Mouse (Mus musculus) neural tube, embryonic 14.5 days (tissue): ENCODE results near the gene Aar2. TPM values are rescaled to one million over a fixed set of nuclear protein-coding genes. Genes with fewer than 3 reads are reported as not detected.

ENCODE experiments used
- polyA plus RNA-seq: library from polyadenylated mRNA; unstranded; fragments of >200 nt; fragmentation: Nextera tagmentation; extraction: Ambion mirVana; gene quantifications from 2 replicates; pipeline ENCODE4 v1.2.1, GENCODE M21; 2014

Aar2 gene
- polyA plus RNA-seq, 1 experiment from 2014 or later = 51.1 TPM

Other genes with a start within 250 kb of the Aar2 start
- 7.8 and 8.0 TPM in 2 replicates for gene Cnbd2, start 235.3 kb upstream of the Aar2 start, polyA plus RNA-seq
- gene Scand1, start 234.9 kb upstream of the Aar2 start, polyA plus RNA-seq = 98.0 and 98.8 TPM in 2 replicates
- 19.8 and 25.5 TPM in 2 replicates for gene Epb41l1, start 126.7 kb upstream of the Aar2 start, polyA plus RNA-seq
- 211 and 230 TPM in 2 replicates for gene Dlgap4, start 66.1 kb downstream of the Aar2 start, polyA plus RNA-seq
- 23.3 and 43.0 TPM in 2 replicates for gene Myl9, start 227.8 kb downstream of the Aar2 start, polyA plus RNA-seq